Mouse (Mus musculus) left cerebral cortex, adult 8-10 months (tissue): Measurements from ENCODE around the gene Tnrc6b. TPM values are rescaled to one million over a fixed set of nuclear protein-coding genes. Genes with fewer than 3 reads are reported as not detected.
A peak's percentile ranks its signal among the peaks of the same experiment; 100 is the strongest.

Experiments used
- DNase-seq, 2 experiments: peaks; one replicate each; pipeline ENCODE4 v3.0.0; 2022; ENCODE audit warnings: low spot score in 2 of 2
- total RNA-seq, 4 experiments: library from RNA; stranded (reverse); gene quantifications; 2 replicates each; pipeline ENCODE4 v1.2.4; 2022

The Tnrc6b gene
- total RNA-seq, 4 experiments from 2014 or later: 92.1 to 137 (median 115) TPM

DNA sequence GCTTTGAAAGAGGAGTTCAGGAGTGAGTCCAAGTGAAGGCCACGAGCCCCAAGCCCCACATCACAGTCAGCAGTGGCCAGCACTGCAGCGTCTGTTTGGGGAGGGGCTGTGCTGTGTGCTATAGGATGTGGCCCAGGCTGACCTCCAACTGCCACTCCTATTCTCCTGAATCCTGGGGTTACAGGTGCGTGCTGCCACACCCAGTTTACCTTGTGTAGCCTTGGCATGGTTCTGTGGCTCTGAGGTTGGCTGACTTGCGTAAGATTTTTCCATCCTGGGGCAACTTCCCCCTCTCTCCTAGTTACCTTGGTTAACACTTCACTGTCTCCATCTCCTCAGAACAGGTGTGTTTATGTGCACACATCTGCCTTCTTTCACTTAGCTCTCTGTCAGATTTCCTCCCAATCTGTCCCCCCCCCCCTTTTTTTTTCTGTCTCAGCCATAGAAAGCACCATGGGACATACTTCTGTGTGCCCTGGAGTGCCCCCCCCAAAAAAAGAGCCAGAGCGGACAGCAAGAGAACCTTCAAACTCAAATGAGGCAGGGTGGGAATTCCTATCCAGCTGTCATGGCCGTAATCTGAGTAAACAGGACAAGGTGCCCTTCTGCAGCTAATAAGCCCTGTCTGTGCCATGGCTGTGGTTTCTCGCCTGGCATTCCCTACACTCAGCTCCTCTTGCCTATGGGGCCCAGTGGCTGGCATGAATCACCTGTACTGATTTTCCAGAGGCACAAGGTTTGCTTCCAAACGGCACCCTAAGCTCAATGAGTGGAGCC lies 9.4 kb upstream of the Tnrc6b start:
- no peak for DNase-seq

DNA sequence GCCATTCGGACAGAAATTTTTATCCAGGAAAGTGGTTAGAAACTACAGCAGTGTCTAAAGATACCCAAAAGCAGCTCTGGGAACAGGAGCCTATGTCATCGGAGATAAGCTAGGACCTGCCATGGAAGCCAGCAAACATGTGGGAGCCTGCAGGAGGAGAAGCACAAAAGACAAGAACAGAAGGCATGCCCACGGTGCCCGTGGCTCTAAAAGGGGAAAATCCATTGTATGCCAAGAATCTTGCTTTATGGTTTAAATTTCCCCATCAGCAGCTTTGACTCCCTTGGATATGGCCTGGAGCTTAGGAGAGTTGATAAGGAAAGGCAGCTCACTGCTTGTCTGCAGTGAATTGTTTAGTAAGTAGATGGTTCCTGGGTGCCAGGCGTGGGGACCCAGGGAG lies 8.2 kb upstream of the Tnrc6b start:
- DNase-seq: peak in 1 of 2 experiments; percentile 28

DNA sequence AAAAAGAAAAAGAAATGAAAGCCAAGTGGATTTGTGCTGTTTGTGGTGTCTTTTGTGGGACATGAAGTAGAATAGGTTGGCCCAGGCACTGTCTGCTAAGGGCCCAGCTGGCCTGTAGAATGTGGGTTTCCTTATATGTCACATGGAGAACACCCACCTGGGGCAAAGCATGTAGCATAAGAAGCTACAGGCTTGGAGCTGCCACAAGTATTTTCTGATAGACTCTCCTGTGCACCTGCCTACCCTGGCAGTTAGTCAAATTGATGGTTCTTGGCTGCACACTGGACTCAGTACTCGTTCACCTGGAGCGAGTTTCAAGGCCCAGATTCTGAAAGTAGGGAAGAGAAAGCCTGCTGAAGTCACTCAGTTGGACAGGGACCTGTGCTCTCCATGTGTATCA lies 7.6 kb upstream of the Tnrc6b start:
- no peak for DNase-seq

- peak; percentile 61 to 68 for DNase-seq
Measured at GRCm38 (mm10) chr15:80704267-80704666, 6.8 kb upstream of the Tnrc6b start.

DNA sequence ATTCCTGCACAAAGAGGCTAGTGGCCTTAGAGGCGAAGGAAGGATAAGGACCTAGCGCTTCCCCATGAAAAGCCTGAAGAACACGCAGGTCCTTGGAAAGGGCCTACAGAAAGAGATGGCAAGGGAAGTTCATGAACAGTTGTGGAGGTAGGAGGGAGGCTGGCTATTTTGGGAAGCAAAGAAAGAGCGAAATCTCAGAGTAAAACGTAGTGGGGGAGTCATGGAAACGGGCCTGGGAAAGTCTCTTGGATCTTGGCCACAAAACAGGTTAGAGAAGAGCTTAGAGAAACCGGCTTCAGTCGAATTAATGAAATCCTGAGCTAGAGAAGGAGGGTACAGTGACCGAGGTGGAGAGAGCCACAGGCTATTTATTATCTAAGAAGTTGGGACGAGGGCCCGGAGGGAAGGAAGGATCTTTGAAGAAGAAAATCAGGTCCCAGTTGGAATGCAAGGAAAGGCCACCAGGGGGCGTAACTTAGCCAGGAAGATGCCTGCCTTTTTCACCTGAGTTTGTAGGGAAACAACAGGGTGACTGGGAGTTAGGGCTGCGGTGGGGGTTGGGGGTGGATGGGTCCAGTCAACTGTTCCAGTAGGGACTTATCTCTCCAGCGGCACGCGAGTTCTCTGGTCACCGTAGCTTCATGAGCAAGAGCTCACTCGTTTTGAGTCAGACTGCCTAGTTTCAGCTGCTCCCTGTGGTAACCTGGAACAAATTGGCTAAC lies 5.1 kb upstream of the Tnrc6b start:
- peak; percentile 53 to 84 for DNase-seq

DNA sequence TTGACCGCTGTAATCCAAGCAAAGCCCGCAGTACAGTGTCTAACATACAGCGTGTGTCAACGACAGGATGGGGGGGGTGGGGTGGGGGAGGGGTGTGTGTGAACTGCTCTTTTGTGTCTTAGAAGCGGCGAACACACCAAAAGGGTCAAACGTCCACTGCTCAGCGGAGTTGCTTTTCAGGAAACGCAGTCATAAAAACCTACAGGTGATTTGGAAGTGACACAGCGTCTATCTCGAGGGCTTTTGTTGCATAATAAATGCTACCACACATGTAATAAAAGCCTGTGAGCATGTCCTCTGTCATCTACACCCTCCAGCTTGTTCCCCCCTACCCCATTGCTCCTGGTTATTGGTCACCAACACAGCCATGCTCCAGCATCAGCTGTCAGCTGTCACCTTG lies 4.5 kb upstream of the Tnrc6b start:
- DNase-seq: no peak

- DNase-seq: peak in 1 of 2 experiments; percentile 44
Measured at GRCm38 (mm10) chr15:80707088-80707487, 4.0 kb upstream of the Tnrc6b start.

GRCm38 (mm10) chr15:80709593-80709992 lies 1.5 kb upstream of the Tnrc6b start:
- no peak for DNase-seq

- DNase-seq: no peak
Measured at GRCm38 (mm10) chr15:80710257-80710607, 881 bp upstream of the Tnrc6b start.

DNA sequence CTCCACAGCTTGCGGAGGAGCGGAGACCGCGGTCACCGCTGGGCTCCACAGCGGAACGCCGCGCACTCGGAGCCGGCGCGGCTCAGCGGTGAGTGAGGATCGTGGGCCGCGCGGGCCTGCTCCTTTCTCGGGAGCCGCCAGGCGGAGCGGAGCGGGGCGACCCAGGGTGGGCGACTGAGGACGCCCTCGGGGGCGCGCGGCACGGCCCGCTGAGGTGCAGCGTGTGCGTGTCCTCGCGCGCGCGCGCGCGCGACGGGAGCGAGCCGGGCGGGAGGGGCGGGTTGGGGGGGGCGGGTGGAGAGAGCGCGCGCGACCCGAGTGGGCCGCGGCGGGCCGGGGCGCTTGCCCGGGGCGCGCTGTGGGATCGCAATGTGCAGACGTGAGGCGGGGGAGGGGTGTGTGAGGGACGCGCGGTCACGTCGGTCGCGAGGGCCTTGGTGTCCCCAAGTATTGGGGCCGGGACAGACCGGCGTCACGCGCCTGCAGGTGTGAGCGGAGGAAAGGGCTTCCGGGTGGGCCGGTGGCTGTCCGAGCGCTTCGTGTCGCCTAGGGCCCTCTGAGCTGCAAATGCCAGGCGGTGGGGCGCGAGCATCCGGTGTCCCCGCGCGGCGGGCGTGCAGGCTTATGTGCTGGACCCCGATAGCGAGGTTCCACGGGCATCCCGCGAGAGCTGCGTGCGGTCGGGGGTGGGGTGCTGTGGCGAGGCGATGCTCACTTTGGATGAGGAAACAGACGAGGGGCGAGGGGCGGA lies 463 bp downstream of the Tnrc6b start:
- peak; percentile 60 to 67 for DNase-seq

DNA sequence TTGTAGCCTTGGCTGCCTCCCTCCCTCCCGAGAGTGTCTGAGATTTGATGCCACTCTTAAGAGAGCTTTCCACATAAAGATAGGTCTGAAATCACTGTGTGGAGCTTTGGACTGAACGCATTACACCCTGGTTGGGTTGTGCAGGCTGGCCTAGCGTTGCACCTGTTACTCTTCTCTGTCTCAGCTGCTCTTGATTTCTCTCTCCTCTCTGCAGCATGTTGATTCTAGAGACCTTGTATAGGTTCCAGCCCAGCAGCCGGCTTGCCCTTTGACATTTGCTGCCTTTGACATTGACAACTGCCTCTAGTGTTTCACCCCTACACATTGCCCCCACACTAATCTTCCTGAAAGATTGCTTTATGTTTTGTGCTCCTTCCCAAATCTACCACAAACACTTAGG lies 3.2 kb downstream of the Tnrc6b start:
- DNase-seq: no peak

DNA sequence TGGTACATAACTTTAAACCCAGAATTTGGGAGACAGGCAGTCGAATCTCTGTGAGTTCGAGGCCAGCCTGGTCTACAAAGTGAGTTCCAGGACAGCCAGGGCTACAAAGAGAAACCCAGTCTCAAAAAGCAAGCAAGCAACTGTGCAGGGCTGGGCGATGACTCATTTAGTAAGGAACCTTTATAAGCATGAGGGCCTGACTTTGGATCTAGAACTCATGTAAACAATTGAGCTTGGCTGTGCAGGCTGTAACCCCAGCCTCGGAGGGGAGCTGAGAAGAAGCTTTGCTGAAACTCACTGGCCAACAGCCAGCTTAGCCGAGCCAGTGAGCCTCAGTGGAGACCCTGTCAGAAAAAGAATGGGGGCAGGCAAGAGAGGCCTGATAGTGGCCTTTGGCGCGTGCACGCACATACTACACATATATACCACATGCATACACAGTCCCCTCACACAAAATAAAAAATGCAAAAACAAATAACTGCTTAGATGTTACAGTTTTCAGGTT lies 5.6 kb downstream of the Tnrc6b start:
- no peak for DNase-seq

DNA sequence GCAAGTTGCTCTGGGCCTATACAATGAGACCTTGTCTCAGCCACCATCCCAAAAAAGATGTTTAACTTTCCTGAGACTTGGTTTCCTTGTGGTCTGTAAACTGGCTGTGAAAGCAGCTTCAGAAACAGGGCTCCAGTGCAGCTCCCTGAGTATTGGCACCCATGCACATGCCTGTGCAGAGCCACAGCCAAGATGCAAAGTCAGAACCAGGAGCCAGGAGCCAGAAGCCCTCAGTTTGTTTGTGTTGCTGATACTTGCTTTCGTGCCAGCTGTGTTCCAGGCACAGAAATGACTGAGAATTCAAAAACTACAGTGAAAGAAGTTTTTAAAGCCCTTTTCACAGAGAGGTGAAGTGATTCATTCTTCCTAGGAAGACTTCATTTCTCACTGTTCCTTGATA lies 6.3 kb downstream of the Tnrc6b start:
- no peak for DNase-seq

- no peak for DNase-seq
Measured at GRCm38 (mm10) chr15:80720249-80720648, 9.1 kb downstream of the Tnrc6b start.

DNA sequence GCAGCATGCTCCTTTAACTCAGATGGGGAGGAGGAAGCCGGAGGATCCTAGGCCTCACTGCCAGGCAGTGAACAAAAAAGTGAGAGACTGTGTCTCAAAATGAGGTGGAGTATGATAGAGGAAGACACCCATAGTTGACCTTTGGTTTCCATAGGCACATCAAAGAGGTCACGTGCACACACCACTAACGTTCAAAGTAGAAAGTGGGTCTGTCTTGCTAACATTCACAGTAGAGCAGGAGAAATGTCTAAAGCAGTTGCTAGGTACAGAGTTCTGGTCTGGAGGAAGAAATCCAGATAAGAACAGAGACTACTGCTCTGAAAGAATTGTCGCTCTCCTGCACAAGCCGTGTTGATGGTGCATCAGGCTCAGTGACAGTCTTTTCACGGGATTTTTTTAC lies 10.7 kb downstream of the Tnrc6b start:
- no peak for DNase-seq

DNA sequence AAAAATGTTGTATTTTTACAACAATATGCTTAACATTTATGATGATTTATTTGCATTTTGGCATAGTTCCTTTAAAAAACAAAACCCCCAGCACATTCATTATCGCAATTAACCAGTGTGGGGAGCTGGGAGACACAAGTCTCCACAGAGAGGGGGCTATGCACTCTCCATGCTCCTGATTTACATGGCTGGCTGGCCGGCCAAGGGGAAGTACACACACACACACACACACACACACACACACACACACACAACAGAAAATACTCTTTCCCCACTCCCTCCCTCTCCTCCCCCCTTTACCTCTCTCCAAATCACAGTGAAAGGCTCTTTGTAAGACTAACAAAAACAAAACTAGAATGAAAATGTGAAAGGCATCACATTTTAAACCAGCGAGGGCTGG lies 11.3 kb downstream of the Tnrc6b start:
- DNase-seq: no peak

- DNase-seq: no peak
Measured at GRCm38 (mm10) chr15:80729477-80729876, 18.4 kb downstream of the Tnrc6b start.

DNA sequence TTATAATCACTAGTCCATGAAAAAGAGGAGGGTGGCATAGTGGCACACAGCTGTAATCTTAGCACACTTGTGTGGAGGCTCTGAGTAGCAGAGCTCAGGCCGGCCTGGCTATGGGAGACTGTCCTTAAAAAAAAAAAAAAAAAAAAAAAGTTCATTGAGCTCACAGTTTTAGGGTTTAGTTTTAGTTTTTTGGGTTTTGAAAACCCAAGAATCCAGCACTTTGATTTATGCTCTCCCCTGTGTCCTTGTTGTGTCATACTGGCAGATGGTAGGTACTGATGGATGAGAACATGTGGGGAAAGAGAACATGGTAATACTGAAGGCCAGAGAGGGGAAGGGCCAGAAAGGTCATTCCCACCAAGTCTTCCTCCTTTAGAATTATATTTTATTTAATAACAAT lies 19.9 kb downstream of the Tnrc6b start:
- no peak for DNase-seq

DNA sequence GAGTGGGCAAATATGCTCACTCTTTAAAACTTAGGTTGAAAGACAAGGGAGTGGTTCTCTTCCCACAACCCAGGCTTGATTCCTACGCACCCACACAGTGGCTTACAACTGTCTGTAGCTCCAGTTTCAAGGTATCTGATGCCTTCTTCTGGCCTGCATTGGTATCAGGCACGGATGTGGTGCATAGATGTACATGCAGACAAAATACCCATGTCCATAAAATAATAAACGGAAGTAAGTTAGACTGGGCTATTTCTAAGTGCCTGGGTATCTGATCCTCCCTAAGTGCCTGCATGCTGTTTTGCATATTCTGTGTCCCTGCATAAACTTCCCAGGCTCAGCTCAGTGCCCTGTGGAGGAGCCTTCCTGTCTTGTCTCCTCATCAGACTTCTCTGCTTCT lies 20.4 kb downstream of the Tnrc6b start:
- DNase-seq: no peak

- DNase-seq: no peak
Measured at GRCm38 (mm10) chr15:80732266-80733030, 21.3 kb downstream of the Tnrc6b start.

GRCm38 (mm10) chr15:80735300-80735699 lies 24.2 kb downstream of the Tnrc6b start:
- no peak for DNase-seq
